Mouse (Mus musculus) spleen, postnatal 10 days (tissue): ENCODE data around the gene Suv39h2.

ENCODE experiments used
- DNase-seq, 2 experiments: peaks; one replicate each; pipeline ENCODE4 v3.0.0; 2021 to 2022; ENCODE audit warnings: low spot score in 2 of 2

Gene Suv39h2

GRCm38 (mm10) chr2:3423841-3424578, 50.8 kb downstream of the Suv39h2 start, which contains the start of gene Dclre1c:
Gene Dclre1c, plus strand, starts transcription at chr2:3424131.
- peak; percentile 79 to 93 for DNase-seq

GRCm38 (mm10) chr2:3422548-3422947, 52.3 kb downstream of the Suv39h2 start, which contains the start of gene Meig1:
Gene Meig1, minus strand, starts transcription at chr2:3422648.
- no peak for DNase-seq

DNA sequence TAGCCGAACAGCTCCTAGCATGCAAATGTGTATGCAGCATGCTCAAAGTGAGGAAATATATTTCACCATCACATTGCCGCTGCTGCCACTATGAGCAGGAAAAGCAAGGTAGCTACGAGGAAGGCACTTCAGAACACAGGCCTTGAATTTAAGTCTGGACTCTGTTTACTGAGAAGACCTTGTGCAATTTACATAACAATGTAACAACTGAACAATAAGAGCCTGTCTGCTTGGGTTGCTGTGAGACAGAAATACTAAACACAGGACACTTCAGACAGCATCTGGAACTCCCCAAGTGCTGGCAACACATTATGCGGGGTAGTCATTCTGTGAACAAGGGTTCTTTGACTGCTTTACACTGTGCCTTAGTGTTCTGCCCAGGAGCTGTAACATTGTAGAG, 54.7 kb downstream of the Suv39h2 start:
- no peak for DNase-seq

GRCm38 (mm10) chr2:3418883-3419431, 55.9 kb downstream of the Suv39h2 start:
- peak; percentile 81 to 95 for DNase-seq

DNA sequence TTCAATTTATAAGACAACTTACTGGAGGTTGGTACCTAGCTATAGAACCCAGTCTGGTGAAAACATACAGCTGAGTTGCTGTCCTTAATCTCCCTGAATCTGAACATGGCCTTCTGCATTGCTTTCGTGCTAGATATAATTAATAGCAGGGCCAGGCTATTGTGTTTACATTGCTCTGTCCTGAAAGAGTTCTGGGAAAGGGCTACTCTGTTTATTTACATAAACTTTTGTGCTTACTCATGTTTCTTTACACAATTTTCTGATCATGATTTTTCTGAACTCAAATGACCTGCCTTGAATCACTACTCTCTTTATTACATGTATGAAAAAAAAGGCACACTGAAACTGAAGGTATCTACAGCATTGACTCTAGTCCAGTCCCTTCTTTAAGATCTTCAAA, 59.2 kb downstream of the Suv39h2 start:
- no peak for DNase-seq

DNA sequence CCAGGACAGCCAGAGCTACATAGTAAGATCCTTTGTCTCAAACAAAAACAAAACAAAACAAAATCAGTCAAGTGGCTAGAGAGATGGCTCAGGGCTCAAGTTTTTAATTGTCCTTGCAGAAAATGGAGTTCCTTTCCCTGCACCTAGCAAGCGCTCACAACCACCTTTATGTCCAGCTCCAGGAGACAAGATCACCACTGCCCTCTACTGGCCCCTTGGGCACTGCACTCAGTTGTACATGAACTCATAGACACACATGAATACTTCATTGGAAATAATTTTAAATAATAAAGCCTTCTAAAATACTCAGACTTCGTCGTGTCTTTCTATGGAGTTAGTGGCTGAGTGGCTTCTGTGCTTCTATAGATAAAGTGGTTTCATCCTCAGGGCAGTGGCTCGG, 60.6 kb downstream of the Suv39h2 start:
- peak; percentile 47 to 76 for DNase-seq

- no peak for DNase-seq
Measured at GRCm38 (mm10) chr2:3407756-3408155, 67.1 kb downstream of the Suv39h2 start.

DNA sequence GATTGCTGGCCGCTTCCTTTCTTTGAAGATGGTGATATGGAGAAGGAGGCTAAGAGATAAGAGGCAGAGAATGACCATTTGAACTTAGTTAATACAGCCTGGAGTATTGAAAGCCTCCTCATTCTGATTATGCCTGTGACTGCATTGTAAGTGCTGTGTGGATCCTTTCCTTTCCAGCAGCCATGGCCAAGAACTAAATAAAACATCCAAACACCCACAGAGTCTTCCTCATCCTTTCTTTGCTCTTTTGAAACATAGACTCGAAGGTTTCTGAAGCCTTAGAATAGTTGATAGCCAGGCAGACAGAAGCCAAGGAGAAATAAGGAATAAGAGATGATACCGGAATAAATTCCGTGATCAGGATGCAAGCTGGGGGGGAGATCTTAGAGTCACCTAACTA, 68.8 kb downstream of the Suv39h2 start:
- no peak for DNase-seq
